Mouse (Mus musculus): ENCODE measurements around the gene Pdgfa. TPM values are rescaled to one million over a fixed set of nuclear protein-coding genes. Genes with fewer than 3 reads are reported as not detected.
A peak's percentile ranks its signal among the peaks of the same experiment; 100 is the strongest.

Gene Pdgfa
- polyA plus RNA-seq, 1 experiment from 2014 or later: 65.7 TPM

DNA sequence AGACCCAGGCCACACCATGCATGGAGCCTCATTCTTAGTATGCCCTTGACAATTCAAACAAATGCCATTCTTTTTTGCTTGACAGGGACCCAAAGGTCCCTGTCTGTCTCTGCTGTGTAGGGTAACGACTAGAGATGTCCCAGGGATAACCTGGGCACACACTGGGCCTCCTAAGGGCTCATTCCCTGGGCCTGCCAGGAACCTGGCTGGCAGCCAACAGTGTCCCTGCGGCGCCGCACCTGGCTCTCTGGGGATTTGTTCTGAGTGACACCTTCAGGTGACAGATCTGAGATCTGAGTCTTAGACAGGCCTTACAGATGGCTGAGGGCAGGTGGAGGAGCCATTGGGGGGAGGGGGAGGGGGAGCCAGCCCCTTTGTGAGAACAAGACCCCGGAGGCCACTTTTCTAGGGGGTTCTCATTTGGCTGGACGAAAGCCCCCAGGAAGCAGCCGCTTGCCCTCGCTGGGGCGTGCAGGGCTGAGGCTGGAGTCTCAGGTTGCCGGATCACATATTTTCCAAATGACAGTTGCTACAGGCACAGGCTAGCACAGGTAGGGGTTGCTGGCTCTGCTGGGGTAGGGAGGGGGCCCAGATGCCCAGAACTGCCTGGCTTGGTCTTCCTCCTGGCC is 67.2 kb downstream of the Pdgfa start:
- Histone ChIP-seq H3K4me2 (ENCODE audit: low read depth, low read length) (no peak overlapping the region), H3K27ac (replicated peaks; ENCODE audit: low read depth, low read length) (peak overlapping the region; percentile 65), H3K9ac (ENCODE audit: low read depth, low read length) (no peak overlapping the region), H3K36me3 (ENCODE audit: control insufficient read depth, insufficient read depth, low read length) (no peaks in the 10 kb centered on the region), H3K4me3 (ENCODE audit: low read depth, low read length) (no peak overlapping the region), H3K4me1 (ENCODE audit: control insufficient read depth, insufficient read depth, low read length) (peaks cover 21% of the 10 kb centered on the region), H3K9me3 (ENCODE audit: control insufficient read depth, low read length) (no peaks in the 10 kb centered on the region), H3K27me3 (replicated peaks; ENCODE audit: control insufficient read depth, insufficient read depth, low read length) (peaks cover 6% of the 10 kb centered on the region)
- WGBS: 46% methylated on average over 10 of the region's 10 CpGs
- peak; percentile 74 for ATAC-seq (ENCODE audit: low read depth)
- DNase-seq (ENCODE audit: low spot score): peak; percentile 65

Other genes starting within 250 kb of the Pdgfa start
- 13.0 and 16.7 TPM in 2 replicates for gene Fam20c, start 242.9 kb downstream of the Pdgfa start, polyA plus RNA-seq (2014; fragmentation: Nextera tagmentation; extraction: Ambion mirVana)
- not detected in 2 replicates for gene Gm5294, start 177.3 kb downstream of the Pdgfa start, polyA plus RNA-seq (2014; fragmentation: Nextera tagmentation; extraction: Ambion mirVana)
- gene Prkar1b, start 152.6 kb upstream of the Pdgfa start, polyA plus RNA-seq (2014; fragmentation: Nextera tagmentation; extraction: Ambion mirVana): 22.8 and 26.1 TPM in 2 replicates
- 5.2 and 5.8 TPM in 2 replicates for gene Dnaaf5, start 152.9 kb upstream of the Pdgfa start, polyA plus RNA-seq (2014; fragmentation: Nextera tagmentation; extraction: Ambion mirVana)
- 56.3 and 59.5 TPM in 2 replicates for gene Sun1, start 203.3 kb upstream of the Pdgfa start, polyA plus RNA-seq (2014; fragmentation: Nextera tagmentation; extraction: Ambion mirVana)

All from embryonic facial prominence, embryonic 14.5 days (tissue).